Mouse (Mus musculus) cortical plate, adult 2 months (tissue): Measurements from ENCODE around the gene Ecm2.

Experiments used
- CTCF ChIP-seq: fragments of 200-500 bp; IDR thresholded peaks from 2 replicates; pipeline ENCODE4 v1.5.1; 2011; ENCODE audit warnings: mild to moderate bottlenecking, control low read depth, low read length; ENCODE audit not compliant: insufficient read depth; ENCODE audit errors: extremely low read depth
- POLR2A ChIP-seq: fragments of 200-500 bp; IDR thresholded peaks from 2 replicates; pipeline ENCODE4 v1.6.1; 2011; ENCODE audit warnings: mild to moderate bottlenecking, low read length, control low read depth; ENCODE audit not compliant: insufficient read depth; ENCODE audit errors: extremely low read depth

DNA sequence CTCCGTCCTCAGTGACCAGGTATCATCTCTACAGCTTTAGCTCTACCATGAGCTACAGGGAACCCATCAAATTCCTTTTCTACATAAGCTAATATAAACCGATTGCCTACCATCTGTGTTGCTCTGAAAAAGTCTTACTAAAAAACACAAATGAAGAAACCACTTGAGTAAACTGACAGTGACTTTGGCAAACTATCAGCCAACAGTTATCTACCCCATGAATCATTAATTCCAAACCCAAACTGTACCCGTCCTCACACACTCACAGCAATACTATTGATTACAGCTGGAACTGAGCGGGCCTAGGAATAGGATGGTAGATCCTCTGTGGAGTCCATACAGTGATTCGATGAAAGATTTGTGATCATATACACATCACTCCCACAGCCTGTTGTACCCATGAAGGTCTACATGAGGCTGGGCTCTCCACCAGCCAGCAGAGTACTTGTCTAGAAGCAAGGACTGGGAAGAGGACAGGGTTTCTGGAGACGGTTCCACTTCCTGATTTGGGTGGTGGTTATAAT, 25.7 kb upstream of the Ecm2 start:
- no peak for TF ChIP-seq CTCF
- no peak for TF ChIP-seq POLR2A
